ENCODE assay signal across 10 mouse cellular contexts in the genomic region with DNA sequence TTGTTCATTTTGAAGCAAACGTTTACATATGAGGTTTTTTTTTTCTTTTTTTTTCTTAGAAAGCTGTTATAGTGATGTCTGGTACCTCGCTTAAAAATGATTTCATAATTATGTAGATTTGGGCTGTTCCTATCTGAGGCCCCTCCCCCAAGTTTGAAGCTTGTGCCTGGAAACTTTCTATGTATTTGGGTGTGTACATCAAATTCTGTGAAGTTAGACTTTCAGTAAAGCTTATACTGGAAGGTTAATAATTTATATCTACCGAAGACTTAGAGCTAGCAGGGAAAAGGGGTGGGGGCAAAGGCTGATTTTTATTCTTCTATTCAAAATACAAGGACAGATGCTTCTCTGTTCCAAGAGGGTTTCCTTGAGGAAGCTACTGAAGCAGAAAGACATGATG.
DNase-seq lines count a peak whose midpoint lies in the region; ATAC-seq and TF ChIP-seq lines count a peak whose summit lies in the region.
"Had no signal": no experiment of that assay in that cellular context is flagged by ENCODE, and none has a peak within 500 bp of the region (broad histone marks: within the 10 kb centered on the region; RNA-seq: fewer than 3 reads in every experiment).

No protein-coding gene starts in this region.

- no peak for TF ChIP-seq POLR2A in bone marrow macrophage, adult 2 months (IDR thresholded peaks at IDR 0.05; ENCODE audit: borderline replicate concordance, low read depth, low read length)

- H3K9ac ChIP-seq in heart, embryonic 14.5 days (ENCODE audit: low read length), result no peak overlapping the region
- peak overlapping the region; percentile 82 for H3K9ac ChIP-seq in forebrain, embryonic 16.5 days (replicated peaks; ENCODE audit: low read depth, low read length)
- H3K9ac ChIP-seq in midbrain, embryonic 12.5 days (replicated peaks), result peak overlapping the region; percentile 94
- H3K9ac ChIP-seq: liver, embryonic 13.5 days had no signal

- no peak for DNase-seq in heart, postnatal 14 days
- DNase-seq in testis, postnatal 10 days (ENCODE audit: low spot score), result no peak
- DNase-seq in spleen, postnatal 4 days (ENCODE audit: low spot score in 2 of 2), result no peak
- DNase-seq in kidney, postnatal 14 days, result no peak
- DNase-seq: adrenal gland, adult 2 months; liver, embryonic 13.5 days had no signal

- H3K36me3 ChIP-seq in heart, embryonic 14.5 days (ENCODE audit: control insufficient read depth, insufficient read depth, low read length), result no peaks in the 10 kb centered on the region
- 0 out of 2 replicates have a peak, but pooled peaks cover 11% of the 10 kb centered on the region for H3K36me3 ChIP-seq in forebrain, embryonic 16.5 days (ENCODE audit: control insufficient read depth, insufficient read depth)
- peaks cover 18% of the 10 kb centered on the region for H3K36me3 ChIP-seq in midbrain, embryonic 12.5 days
- H3K36me3 ChIP-seq: liver, embryonic 13.5 days had no signal

- H3K9me3 ChIP-seq in heart, embryonic 14.5 days (ENCODE audit: control insufficient read depth, low read length), result no peaks in the 10 kb centered on the region
- no peaks in the 10 kb centered on the region for H3K9me3 ChIP-seq in forebrain, embryonic 16.5 days (ENCODE audit: control insufficient read depth, low read length)
- no peaks in the 10 kb centered on the region for H3K9me3 ChIP-seq in midbrain, embryonic 12.5 days
- H3K9me3 ChIP-seq: liver, embryonic 13.5 days had no signal

- TF ChIP-seq CTCF in bone marrow macrophage, adult 2 months (IDR thresholded peaks at IDR 0.05; ENCODE audit: low read depth, low read length), result no peak

- no peaks in the 10 kb centered on the region for H3K4me1 ChIP-seq in heart, embryonic 14.5 days (ENCODE audit: control insufficient read depth in 2 of 2, insufficient read depth in 2 of 2, low read length in 2 of 2)
- no peaks in the 10 kb centered on the region for H3K4me1 ChIP-seq in bone marrow macrophage, adult 2 months (ENCODE audit: control insufficient read depth, insufficient read depth, low read length)
- peaks cover 4% of the 10 kb centered on the region; the same call in 1 of the 2 replicates for H3K4me1 ChIP-seq in forebrain, embryonic 16.5 days (replicated peaks; ENCODE audit: control insufficient read depth, insufficient read depth, low read length)
- peaks cover 11% of the 10 kb centered on the region; the same call in 1 of the 2 replicates for H3K4me1 ChIP-seq in midbrain, embryonic 12.5 days
- H3K4me1 ChIP-seq: liver, embryonic 13.5 days had no signal

- H3K27me3 ChIP-seq in heart, embryonic 14.5 days (ENCODE audit: control insufficient read depth, insufficient read depth, low read length), result peaks cover 77% of the 10 kb centered on the region
- no peaks in the 10 kb centered on the region for H3K27me3 ChIP-seq in forebrain, embryonic 16.5 days (replicated peaks; ENCODE audit: control insufficient read depth, insufficient read depth, low read length)
- no peaks in the 10 kb centered on the region for H3K27me3 ChIP-seq in midbrain, embryonic 12.5 days

- no peak for ATAC-seq in heart, embryonic 14.5 days (ENCODE audit: insufficient number of reproducible peaks, insufficient read depth, low FRiP score, low read depth)
- ATAC-seq in forebrain, embryonic 16.5 days, result no peak
- no peak for ATAC-seq in midbrain, embryonic 12.5 days (ENCODE audit: low FRiP score, low read depth)

- peak overlapping the region; percentile 61 for H3K4me2 ChIP-seq in heart, embryonic 14.5 days (ENCODE audit: low read length)
- peak overlapping the region; percentile 84 for H3K4me2 ChIP-seq in forebrain, embryonic 16.5 days (ENCODE audit: low read length)
- H3K4me2 ChIP-seq in midbrain, embryonic 12.5 days (replicated peaks), result peak overlapping the region; percentile 67

- WGBS in heart, embryonic 14.5 days, result 16% methylated on average over 3 of the region's 3 CpGs
- WGBS in forebrain, embryonic 16.5 days, result 0% methylated on average over 3 of the region's 3 CpGs
- WGBS in midbrain, embryonic 12.5 days, result 2% methylated on average over 3 of the region's 3 CpGs

- no peak overlapping the region for H3K27ac ChIP-seq in heart, embryonic 14.5 days (replicated peaks in 1 of 2; ENCODE audit: control insufficient read depth in 1 of 2, insufficient read depth in 1 of 2, low read depth in 2 of 2, low read length in 2 of 2)
- no peak overlapping the region for H3K27ac ChIP-seq in bone marrow macrophage, adult 2 months (ENCODE audit: insufficient read depth, low read depth, low read length)
- peak overlapping the region; percentile 98 for H3K27ac ChIP-seq in forebrain, embryonic 16.5 days (ENCODE audit: low read length)
- H3K27ac ChIP-seq in midbrain, embryonic 12.5 days (replicated peaks), result peak overlapping the region; percentile 95
- H3K27ac ChIP-seq: liver, embryonic 13.5 days had no signal

- intact Hi-C loops in heart, postnatal 14 days (cut with DNase I), result loop anchor here (10.0 kb wide), 1 partner anchor 486 kb away; a partner anchor contains a TSS

- peak overlapping the region in 1 of 2 experiments; percentile 32; a peak in 2 of 4 replicates for H3K4me3 ChIP-seq in heart, embryonic 14.5 days (ENCODE audit: control insufficient read depth in 1 of 2, insufficient read depth in 1 of 2, low read depth in 1 of 2, low read length in 2 of 2)
- peak overlapping the region; percentile 55 for H3K4me3 ChIP-seq in bone marrow macrophage, adult 2 months (ENCODE audit: insufficient read depth, low read length)
- H3K4me3 ChIP-seq in forebrain, embryonic 16.5 days (replicated peaks; ENCODE audit: low read length), result peak overlapping the region; percentile 67
- peak overlapping the region; percentile 52 for H3K4me3 ChIP-seq in midbrain, embryonic 12.5 days

Comparison
In these comparisons a context has a peak if more than half of its experiments do, and no peak if none do; other contexts are left out.
1. H3K27ac ChIP-seq: peak in forebrain, embryonic 16.5 days (single experiment) and midbrain, embryonic 12.5 days (single experiment); none in heart, embryonic 14.5 days (0 of 2) and bone marrow macrophage, adult 2 months (single experiment).
2. Peak in every context shown above with its lines, with median percentiles within 50 percentile points of each other: H3K4me2 ChIP-seq.